Mouse (Mus musculus) lung, embryonic 14.5 days (tissue): Measurements from ENCODE around the gene Dusp19. TPM values are rescaled to one million over a fixed set of nuclear protein-coding genes. Genes with fewer than 3 reads are reported as not detected.

Source experiments
- ATAC-seq: fragments of 200-750 bp; cut with Nextera tagmentation; 2 replicates; pipeline ENCODE4 v1.8.0; 2017; ENCODE audit warnings: mild to moderate bottlenecking, moderate TSS enrichment, moderate library complexity; ENCODE audit not compliant: insufficient read depth
- DNase-seq: peaks from one replicate; pipeline ENCODE4 v3.0.0-alpha.2; 2015
- H3K27ac ChIP-seq: fragments of 300-500 bp; sonication (generic); 2 replicates; pipeline ENCODE4 v1.5.1; 2014; ENCODE audit warnings: low read depth, mild to moderate bottlenecking, moderate library complexity
- H3K27me3 ChIP-seq: fragments of 300-500 bp; sonication (generic); 2 replicates; pipeline ENCODE4 v1.6.1; 2014; ENCODE audit warnings: low read length, control low read depth; ENCODE audit not compliant: insufficient read depth
- H3K36me3 ChIP-seq: fragments of 300-500 bp; sonication (generic); 2 replicates; pipeline ENCODE4 v1.6.1; 2014; ENCODE audit warnings: control low read depth; ENCODE audit not compliant: insufficient read depth
- H3K4me1 ChIP-seq: fragments of 300-500 bp; sonication (generic); 2 replicates; pipeline ENCODE4 v1.6.1; 2014; ENCODE audit warnings: antibody characterized with exemption, control low read depth; ENCODE audit not compliant: insufficient read depth
- H3K4me2 ChIP-seq: fragments of 300-500 bp; sonication (generic); 2 replicates; pipeline ENCODE4 v1.6.1; 2014; ENCODE audit warnings: mild to moderate bottlenecking
- H3K4me3 ChIP-seq: fragments of 300-500 bp; sonication (generic); 2 replicates; pipeline ENCODE4 v1.5.1; 2014; ENCODE audit warnings: low read depth, low read length
- H3K9ac ChIP-seq: fragments of 300-500 bp; sonication (generic); 2 replicates; pipeline ENCODE4 v1.6.1; 2014
- H3K9me3 ChIP-seq: fragments of 300-500 bp; sonication (generic); 2 replicates; pipeline ENCODE4 v1.6.1; 2016; ENCODE audit warnings: low read depth, low read length, control low read depth
- CTCF ChIP-seq: IDR thresholded peaks from 2 replicates; pipeline ENCODE4 v1.5.1; 2016; ENCODE audit warnings: antibody characterized with exemption, low read depth
- WGBS: fragments of 180-500 bp; shearing (Covaris S2); extraction: QIAGEN DNeasy Blood & Tissue Kit; methylation state at CpG from one replicate; pipeline ENCODE4 v1.1.7; 2014; 5-methylcytosine and 5-hydroxymethylcytosine counted together
- polyA plus RNA-seq: library from polyadenylated mRNA; unstranded; fragments of >200 nt; fragmentation: Nextera tagmentation; extraction: Ambion mirVana; gene quantifications from 2 replicates; pipeline ENCODE4 v1.2.1, GENCODE M21; 2014

The Dusp19 gene
- polyA plus RNA-seq, 1 experiment from 2014 or later, result 16.8 TPM

GRCm38 (mm10) chr2:80581043-80581711, 35.7 kb upstream of the Dusp19 start, which contains the start of gene Nckap1:
Gene Nckap1 (minus strand): TSS chr2:80581380.
- peak; percentile 90 for DNase-seq
- no peaks in the 10 kb centered on the region for H3K9me3 ChIP-seq
- peak within 1 kb of the TSS; percentile 98 for H3K9ac ChIP-seq
- under 1% methylated on average over 54 of the region's 88 CpGs for WGBS
- ATAC-seq, result peak; percentile 94
- H3K4me2 ChIP-seq, result peak within 1 kb of the TSS; percentile 73
- peak within 1 kb of the TSS; percentile 88 for H3K4me3 ChIP-seq
- H3K27ac ChIP-seq, result peak within 1 kb of the TSS; percentile 98
- peaks cover 9% of the 10 kb centered on the region for H3K4me1 ChIP-seq
- peak; percentile 29 for TF ChIP-seq CTCF
- no peaks in the 10 kb centered on the region for H3K27me3 ChIP-seq
- H3K36me3 ChIP-seq, result no peaks in the 10 kb centered on the region

DNA sequence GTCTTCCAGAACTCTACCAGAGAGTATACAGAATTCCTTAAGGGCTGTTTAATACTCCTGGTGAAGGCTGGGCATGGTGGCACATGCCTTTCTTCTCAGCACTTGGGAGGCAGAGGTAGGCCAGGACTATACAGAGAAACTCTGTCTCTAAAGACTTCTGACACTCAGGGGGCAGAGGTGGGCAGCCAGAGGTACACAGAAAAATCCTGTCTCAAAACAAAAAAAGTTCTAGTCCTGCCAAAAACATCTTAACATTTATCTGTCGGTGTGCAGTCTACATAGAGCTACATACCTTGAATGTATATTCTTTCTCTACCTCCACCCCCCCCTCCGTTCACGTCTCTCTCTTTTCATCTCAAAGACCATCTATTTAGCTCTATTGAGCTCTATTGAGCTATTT, 34.5 kb upstream of the Dusp19 start:
- no peak overlapping the region for H3K4me3 ChIP-seq
- TF ChIP-seq CTCF, result no peak
- no peaks in the 10 kb centered on the region for H3K9me3 ChIP-seq
- H3K27ac ChIP-seq, result no peak overlapping the region
- no peaks in the 10 kb centered on the region for H3K36me3 ChIP-seq
- no peak overlapping the region for H3K9ac ChIP-seq
- DNase-seq (no peak), ATAC-seq (no peak)
- 85% methylated on average over 3 of the region's 3 CpGs for WGBS
- no peak overlapping the region for H3K4me2 ChIP-seq
- H3K4me1 ChIP-seq, result peaks cover 9% of the 10 kb centered on the region
- no peaks in the 10 kb centered on the region for H3K27me3 ChIP-seq

- no peaks in the 10 kb centered on the region for H3K27me3 ChIP-seq
- no peak for TF ChIP-seq CTCF
- ATAC-seq (no peak), DNase-seq (no peak)
- no peak overlapping the region for H3K4me3 ChIP-seq
- H3K4me1 ChIP-seq, result no peaks in the 10 kb centered on the region
- H3K9me3 ChIP-seq, result no peaks in the 10 kb centered on the region
- no peak overlapping the region for H3K27ac ChIP-seq
- 72% methylated on average over 4 of the region's 4 CpGs for WGBS
- H3K9ac ChIP-seq, result no peak overlapping the region
- H3K4me2 ChIP-seq, result no peak overlapping the region
- no peaks in the 10 kb centered on the region for H3K36me3 ChIP-seq
Measured at GRCm38 (mm10) chr2:80594215-80594918, 22.5 kb upstream of the Dusp19 start.

DNA sequence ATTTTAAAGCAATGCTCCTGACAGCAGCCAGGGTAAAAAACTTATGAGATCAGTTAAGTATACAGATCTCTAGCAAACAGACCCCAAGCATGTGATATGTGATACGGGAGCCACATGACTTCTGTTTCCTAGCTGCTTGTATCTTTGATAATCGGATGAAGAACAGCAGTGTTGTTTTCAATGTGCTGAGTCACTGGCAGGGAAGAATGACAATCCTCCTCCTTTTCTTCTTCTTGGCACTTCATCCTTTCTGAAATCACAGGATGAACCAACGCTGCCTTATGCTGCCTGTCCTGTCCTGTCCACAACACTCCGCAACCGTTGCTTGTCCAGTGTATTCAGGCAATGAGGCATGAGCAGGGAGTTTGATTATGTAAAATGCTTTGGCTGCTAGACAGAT, 19.9 kb upstream of the Dusp19 start:
- H3K9me3 ChIP-seq, result no peaks in the 10 kb centered on the region
- no peak for ATAC-seq
- H3K27ac ChIP-seq, result no peak overlapping the region
- no peak overlapping the region for H3K9ac ChIP-seq
- no peak overlapping the region for H3K4me3 ChIP-seq
- 60% methylated on average over 5 of the region's 5 CpGs for WGBS
- DNase-seq, result no peak
- no peaks in the 10 kb centered on the region for H3K27me3 ChIP-seq
- TF ChIP-seq CTCF, result no peak
- no peak overlapping the region for H3K4me2 ChIP-seq
- no peaks in the 10 kb centered on the region for H3K4me1 ChIP-seq
- H3K36me3 ChIP-seq, result no peaks in the 10 kb centered on the region

GRCm38 (mm10) chr2:80599850-80600249, 17.0 kb upstream of the Dusp19 start:
- 81% methylated on average over 3 of the region's 3 CpGs for WGBS
- no peak overlapping the region for H3K4me3 ChIP-seq
- H3K4me2 ChIP-seq, result no peak overlapping the region
- H3K9me3 ChIP-seq, result no peaks in the 10 kb centered on the region
- no peak for TF ChIP-seq CTCF
- no peak overlapping the region for H3K27ac ChIP-seq
- no peaks in the 10 kb centered on the region for H3K27me3 ChIP-seq
- no peak for ATAC-seq
- no peak for DNase-seq
- H3K4me1 ChIP-seq, result no peaks in the 10 kb centered on the region
- H3K9ac ChIP-seq, result no peak overlapping the region
- no peaks in the 10 kb centered on the region for H3K36me3 ChIP-seq

DNA sequence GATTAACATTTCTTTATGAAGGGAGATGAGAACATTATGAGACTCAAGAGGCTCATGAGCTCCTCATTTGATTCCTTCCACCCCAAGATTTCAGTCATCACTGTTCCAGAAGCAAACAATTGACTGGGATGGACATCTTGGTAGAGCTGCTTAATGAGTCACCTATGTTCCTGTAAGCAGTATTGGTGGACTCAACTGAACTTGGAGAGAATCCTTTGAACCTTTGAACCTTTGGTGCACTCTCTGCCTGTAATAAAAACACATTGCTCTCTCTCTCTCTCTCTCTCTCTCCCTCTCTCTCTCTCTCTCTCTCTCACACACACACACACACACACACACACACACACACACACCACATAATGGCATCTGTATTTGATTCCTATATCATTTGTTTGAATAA, 16.2 kb upstream of the Dusp19 start:
- no peak overlapping the region for H3K27ac ChIP-seq
- ATAC-seq (no peak), DNase-seq (no peak)
- H3K9ac ChIP-seq, result no peak overlapping the region
- TF ChIP-seq CTCF, result no peak
- no peaks in the 10 kb centered on the region for H3K36me3 ChIP-seq
- H3K4me1 ChIP-seq, result no peaks in the 10 kb centered on the region
- H3K9me3 ChIP-seq, result no peaks in the 10 kb centered on the region
- no peak overlapping the region for H3K4me3 ChIP-seq
- H3K4me2 ChIP-seq, result no peak overlapping the region
- H3K27me3 ChIP-seq, result no peaks in the 10 kb centered on the region

DNA sequence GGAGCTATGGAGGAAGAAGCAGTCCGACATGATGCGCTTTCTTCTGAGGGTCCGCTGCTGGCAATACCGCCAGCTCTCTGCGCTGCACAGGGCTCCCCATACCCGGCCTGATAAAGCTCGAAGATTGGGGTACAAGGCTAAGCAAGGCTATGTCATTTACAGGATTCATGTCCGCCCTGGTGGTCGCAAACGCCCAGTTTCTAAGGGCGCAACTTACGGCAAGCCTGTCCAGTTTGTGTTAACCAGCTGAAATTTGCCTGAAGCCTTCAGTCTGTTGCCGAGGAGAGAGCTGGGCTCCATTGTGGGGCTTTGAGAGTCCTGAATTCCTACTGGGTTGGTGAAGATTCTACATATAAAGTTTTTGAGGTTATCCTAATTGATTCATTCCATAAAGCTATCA, 14.1 kb upstream of the Dusp19 start:
- DNase-seq, result no peak
- 91% methylated on average over 13 of the region's 13 CpGs for WGBS
- Histone ChIP-seq H3K4me3 (no peak overlapping the region), H3K36me3 (no peaks in the 10 kb centered on the region), H3K4me1 (no peaks in the 10 kb centered on the region), H3K27me3 (no peaks in the 10 kb centered on the region), H3K9me3 (no peaks in the 10 kb centered on the region), H3K4me2 (no peak overlapping the region), H3K9ac (no peak overlapping the region), H3K27ac (no peak overlapping the region)
- ATAC-seq, result no peak
- TF ChIP-seq CTCF, result no peak
